Mouse (Mus musculus): Measurements from ENCODE around the gene Ipo11.
"Not testable (repeated sequence)": the region's sequence is repeated elsewhere in the genome, so short reads cannot be mapped to it uniquely, and the experiment has no call there.

Ipo11 gene

GRCm38 (mm10) chr13:106936256-106937137, at the start of gene Ipo11:
Gene Ipo11, minus strand, starts transcription at chr13:106936958.
- DNase-seq (ENCODE audit: low spot score in 2 of 2): peak; percentile 77 to 87

- no peak for DNase-seq (ENCODE audit: low spot score in 2 of 2)
Measured at GRCm38 (mm10) chr13:106961496-106961895, 24.7 kb upstream of the Ipo11 start.

DNA sequence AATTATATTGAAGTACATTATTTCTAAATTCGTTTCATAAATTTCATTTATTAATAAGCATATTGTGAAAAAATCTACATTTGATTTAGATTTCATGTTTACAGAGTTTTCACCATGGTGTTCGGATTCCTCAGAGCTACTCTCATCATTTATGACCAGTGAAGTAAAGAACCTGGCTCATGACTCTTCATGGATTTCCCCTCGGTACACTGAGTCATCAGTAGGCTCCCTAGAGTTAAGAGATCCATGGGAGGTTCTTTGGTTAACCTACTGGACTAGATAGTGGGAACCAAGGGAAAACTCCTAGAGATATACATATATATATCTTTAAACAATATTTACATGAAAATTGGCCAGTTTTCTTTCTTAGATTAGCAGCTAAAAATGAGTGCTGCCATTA, 23.8 kb upstream of the Ipo11 start:
- no peak for DNase-seq (ENCODE audit: low spot score in 2 of 2)

DNA sequence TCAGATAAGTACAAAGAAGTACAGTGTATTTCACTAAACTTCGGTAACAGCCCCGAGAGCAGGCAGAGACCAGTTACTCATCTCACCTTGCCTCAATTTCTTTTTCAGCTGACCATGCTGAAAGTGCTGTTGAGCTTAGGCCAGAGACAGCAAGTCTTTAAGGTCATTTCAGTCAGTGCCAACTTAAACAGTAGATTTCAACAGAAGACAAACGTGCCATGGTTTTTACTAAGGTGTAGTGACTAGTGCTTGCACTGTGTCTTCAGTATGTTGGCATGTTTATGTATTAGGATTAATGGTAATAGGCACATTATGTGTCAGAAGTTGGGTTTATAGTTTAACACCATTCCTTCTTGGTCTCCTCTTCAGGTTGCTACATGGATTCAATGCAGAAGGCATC, 21.5 kb upstream of the Ipo11 start:
- no peak for DNase-seq (ENCODE audit: low spot score in 2 of 2)

DNA sequence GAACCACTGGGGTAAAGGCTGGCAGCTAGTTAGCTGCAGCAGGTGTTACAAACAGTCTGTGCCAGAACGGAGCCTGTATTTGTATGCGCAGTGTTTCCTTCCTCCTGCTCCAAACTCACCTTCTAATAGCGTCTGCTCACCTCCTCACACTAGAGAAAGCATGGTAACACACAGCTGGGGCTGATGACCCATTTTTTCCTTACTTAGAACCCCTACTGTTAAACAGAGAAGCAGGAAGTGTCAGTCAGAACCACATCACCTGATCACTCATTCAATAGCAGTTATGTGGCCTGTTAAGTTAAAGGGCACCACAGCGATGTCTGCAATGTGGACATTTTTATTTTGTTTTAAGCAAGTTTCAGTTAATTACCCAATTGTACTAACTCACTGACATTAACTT, 20.8 kb upstream of the Ipo11 start:
- DNase-seq (ENCODE audit: low spot score in 2 of 2): no peak

DNA sequence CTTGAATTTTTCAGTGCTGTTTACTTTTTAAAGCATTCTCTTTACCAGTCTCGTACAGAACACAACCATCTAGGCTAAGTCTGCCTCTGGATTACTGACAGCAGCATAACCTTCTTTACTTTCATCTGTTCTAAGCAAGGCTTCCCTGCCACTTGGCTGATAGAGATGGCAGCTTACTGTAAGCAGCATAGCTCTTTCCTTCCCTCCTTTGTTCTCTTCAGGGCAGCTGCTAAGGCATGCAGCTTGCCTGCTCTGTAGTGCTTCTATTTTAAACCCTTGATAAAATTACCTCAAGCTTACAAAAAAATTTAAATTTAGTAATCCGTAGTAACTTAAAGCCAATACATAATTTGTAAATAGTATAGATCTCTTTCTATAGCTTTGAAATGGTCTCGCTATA, 18.1 kb upstream of the Ipo11 start:
- DNase-seq (ENCODE audit: low spot score in 2 of 2): no peak

- DNase-seq (ENCODE audit: low spot score in 2 of 2): no peak
Measured at GRCm38 (mm10) chr13:106947583-106947982, 10.8 kb upstream of the Ipo11 start.

- peak; percentile 85 to 91 for DNase-seq (ENCODE audit: low spot score in 2 of 2)
Measured at GRCm38 (mm10) chr13:106946594-106947540, 10.1 kb upstream of the Ipo11 start, which contains the start of gene Dimt1. Gene Dimt1, plus strand, starts transcription at chr13:106947127.

DNA sequence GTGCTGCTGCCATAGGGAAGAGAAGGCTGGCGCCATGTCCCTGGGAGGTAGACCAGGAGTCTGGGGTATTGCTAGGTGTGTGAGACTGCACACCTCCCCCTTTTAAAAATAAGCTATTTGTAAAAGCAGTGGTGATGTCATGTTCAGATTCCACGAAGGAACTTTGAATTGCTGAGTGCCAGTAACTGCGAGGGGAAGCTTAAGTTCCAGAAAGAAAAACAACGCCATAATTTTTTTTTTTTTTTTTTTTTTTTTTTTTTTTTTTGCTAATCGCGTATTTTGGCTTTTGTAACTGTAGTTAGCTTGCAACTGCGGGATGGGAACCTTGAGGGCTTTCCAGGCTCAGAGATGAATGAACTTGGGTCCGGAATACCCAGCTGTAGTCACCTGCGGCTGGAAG, 8.8 kb upstream of the Ipo11 start:
- no peak for DNase-seq (ENCODE audit: low spot score in 2 of 2)

- DNase-seq (ENCODE audit: low spot score in 2 of 2): no peak
Measured at GRCm38 (mm10) chr13:106942721-106943120, 6.0 kb upstream of the Ipo11 start.

GRCm38 (mm10) chr13:106941211-106941976, 4.6 kb upstream of the Ipo11 start:
- DNase-seq (ENCODE audit: low spot score in 2 of 2): no peak

- DNase-seq (ENCODE audit: low spot score in 2 of 2): no peak
Measured at GRCm38 (mm10) chr13:106937138-106937472, 347 bp upstream of the Ipo11 start.

GRCm38 (mm10) chr13:106935871-106936255, 895 bp downstream of the Ipo11 start:
- DNase-seq (ENCODE audit: low spot score in 2 of 2): no peak

GRCm38 (mm10) chr13:106929201-106929600, 7.6 kb downstream of the Ipo11 start:
- no peak for DNase-seq (ENCODE audit: low spot score in 2 of 2)

- no peak for DNase-seq (ENCODE audit: low spot score in 2 of 2)
Measured at GRCm38 (mm10) chr13:106928296-106928695, 8.5 kb downstream of the Ipo11 start.

DNA sequence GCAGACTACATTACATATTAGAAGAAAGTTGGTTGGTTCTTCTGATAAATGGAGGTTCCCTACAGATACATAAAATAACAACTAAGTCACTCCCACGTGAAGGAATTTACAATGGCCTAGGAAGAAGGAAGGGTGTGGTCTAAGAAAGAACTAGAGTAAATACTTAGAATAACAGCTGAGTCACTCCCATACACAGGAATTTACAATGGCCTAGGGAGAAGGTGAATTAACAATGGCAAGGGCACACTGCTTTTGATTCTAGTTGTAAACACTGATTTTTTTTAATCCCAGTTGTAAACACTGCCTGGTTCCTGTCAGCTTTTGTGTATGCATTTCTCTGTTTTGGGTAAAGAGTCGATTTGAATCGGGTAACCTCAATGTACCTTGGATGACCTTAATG, 10.8 kb downstream of the Ipo11 start:
- DNase-seq (ENCODE audit: low spot score in 2 of 2): not testable (repeated sequence)

DNA sequence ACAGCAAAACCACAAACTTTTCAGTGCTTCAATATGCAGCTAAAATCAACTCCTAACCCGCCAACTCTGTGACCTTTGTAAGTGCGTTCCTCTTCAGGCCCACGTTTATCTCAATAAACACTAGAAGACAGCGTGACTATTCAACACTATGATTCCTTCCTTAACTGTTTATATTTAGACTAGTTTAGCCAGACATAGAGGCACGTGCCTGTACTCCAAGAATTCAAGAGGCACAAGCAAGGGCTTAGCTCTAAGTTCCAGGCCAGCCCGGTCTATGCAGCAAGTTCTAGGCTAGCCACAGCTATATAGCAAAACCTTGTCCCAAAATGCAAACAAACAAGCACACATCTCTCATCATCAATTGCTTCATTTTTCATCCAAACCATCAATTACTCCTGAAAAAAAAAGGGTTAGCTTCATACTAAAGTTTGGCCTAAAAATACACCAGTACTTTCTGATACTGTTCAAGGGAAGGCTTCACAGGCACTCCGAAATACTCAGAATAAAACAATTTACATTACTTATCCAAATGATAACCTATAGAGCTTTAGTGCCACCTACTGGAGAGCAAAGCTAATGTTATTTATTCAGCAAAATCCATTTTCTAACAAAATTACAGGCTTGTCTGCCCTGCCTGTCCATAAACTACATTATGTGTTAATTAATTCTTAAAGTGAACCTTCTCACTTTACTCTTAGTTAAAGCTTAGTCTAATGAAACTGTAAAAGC, 18.3 kb downstream of the Ipo11 start:
- no peak for DNase-seq (ENCODE audit: low spot score in 2 of 2)

DNA sequence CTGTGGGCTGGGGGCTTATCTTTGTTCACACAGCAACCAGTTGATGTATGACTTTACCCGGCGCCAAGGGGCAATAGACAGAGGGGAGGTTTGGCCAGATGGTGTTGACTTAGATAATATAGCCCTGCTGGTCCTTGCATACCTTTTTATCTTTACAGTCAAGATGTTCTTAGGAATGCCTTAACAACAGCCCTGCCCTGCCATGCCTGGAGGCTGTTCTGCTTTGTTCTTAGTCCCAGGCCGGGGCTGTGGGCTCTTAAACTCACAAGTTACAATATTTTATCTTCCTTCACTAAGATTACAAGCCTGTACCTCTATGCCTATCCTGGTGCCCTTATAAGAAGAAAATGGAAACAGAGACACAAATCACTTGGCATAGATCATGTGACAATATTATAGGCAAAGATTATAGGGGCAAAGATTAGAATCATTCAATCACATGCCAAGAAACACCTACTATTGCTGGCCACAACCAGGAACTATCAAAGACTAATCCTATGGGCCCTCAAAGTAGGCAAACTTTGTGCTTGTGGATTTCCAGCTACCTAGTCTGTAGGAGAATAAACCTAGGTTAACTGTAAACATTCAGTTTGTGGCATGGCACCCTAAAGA, 23.5 kb downstream of the Ipo11 start:
- no peak for DNase-seq (ENCODE audit: low spot score in 2 of 2)

- no peak for DNase-seq (ENCODE audit: low spot score in 2 of 2)
Measured at GRCm38 (mm10) chr13:106910096-106910495, 26.7 kb downstream of the Ipo11 start.

DNA sequence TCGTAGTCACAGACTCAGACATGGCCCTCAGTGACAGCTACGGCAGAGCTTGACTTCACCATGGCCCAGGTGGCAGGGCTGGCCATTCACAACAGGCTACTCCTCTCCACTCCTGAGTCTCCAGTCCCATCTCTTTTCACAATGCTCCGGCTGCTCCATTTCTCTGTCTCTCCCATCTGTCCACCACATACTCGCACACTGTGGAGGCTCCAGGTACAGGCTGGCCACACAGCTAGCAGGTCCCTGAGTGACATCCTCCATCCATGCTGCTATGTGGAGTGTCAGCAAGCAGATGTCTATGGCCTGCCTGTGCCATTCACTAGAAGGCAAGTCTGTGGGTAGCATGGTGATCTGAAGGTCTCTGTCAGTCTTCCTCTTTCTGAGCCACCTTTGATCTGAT, 29.5 kb downstream of the Ipo11 start:
- no peak for DNase-seq (ENCODE audit: low spot score in 2 of 2)

GRCm38 (mm10) chr13:106905154-106905553, 31.6 kb downstream of the Ipo11 start:
- not testable (repeated sequence) for DNase-seq (ENCODE audit: low spot score in 2 of 2)

Data from natural killer cell, adult 2 months (primary cell).